Mouse (Mus musculus): ENCODE measurements around the gene Ric8b. TPM values are rescaled to one million over a fixed set of nuclear protein-coding genes. Genes with fewer than 3 reads are reported as not detected.

Gene Ric8b
- total RNA-seq, 2 experiments from 2014 or later: 57.5 to 57.7 TPM

DNA sequence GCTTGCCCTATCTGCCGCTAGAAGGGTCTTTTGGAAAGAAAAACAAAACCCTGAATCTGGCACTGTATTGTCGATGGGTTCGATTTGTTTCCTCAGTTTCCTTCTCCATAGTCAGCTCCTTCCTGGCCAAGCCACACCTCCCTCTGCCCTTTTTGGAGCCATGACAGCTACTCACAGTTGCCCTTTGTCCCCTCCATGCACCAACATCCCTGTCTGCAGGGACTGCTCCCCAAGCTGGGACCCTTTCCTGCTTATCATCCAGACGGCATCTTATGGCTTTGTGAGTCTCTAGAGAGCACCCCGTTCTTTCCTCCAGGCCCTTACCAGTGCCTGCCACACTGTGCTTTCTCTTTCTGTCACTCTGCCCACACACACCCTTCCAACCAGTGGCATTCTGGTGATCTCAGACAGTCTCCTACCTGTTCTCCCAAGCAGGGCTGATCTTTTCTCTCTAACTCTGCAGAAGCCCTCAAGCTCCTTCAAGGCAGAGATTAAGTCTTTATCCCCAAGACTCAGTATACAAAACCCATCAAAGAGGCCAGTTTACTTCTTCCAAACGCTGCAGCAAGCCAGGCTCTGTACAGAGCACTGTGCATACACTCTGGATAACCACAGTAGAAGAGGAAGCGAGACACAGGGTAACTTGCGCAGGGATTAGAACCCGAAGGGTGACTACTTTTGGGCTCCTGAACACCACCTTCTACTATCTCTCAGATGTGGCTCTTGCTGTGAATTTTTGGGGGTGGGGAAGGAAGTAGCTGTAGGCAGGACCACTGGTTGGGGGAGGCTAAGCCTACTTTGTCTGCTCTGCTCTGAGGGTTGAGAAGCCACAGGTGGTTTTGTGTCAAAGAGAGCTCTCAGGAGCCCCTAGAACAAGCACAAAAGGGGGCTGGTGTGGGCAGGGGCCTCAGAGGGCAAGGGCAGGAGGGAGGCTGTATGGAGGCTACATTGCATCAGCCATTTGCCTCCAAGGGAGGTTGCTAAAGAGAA, 20.2 kb upstream of the Ric8b start:
- intact Hi-C loops (cut with DNase I): no loop called here
- H3K4me3 ChIP-seq: no peak overlapping the region
- TF ChIP-seq CTCF (IDR thresholded peaks at IDR 0.05): no peak
- peak overlapping the region; percentile 61 for H3K27ac ChIP-seq
- no peak for DNase-seq (ENCODE audit: extremely low spot score in 1 of 2, low spot score in 2 of 2)

DNA sequence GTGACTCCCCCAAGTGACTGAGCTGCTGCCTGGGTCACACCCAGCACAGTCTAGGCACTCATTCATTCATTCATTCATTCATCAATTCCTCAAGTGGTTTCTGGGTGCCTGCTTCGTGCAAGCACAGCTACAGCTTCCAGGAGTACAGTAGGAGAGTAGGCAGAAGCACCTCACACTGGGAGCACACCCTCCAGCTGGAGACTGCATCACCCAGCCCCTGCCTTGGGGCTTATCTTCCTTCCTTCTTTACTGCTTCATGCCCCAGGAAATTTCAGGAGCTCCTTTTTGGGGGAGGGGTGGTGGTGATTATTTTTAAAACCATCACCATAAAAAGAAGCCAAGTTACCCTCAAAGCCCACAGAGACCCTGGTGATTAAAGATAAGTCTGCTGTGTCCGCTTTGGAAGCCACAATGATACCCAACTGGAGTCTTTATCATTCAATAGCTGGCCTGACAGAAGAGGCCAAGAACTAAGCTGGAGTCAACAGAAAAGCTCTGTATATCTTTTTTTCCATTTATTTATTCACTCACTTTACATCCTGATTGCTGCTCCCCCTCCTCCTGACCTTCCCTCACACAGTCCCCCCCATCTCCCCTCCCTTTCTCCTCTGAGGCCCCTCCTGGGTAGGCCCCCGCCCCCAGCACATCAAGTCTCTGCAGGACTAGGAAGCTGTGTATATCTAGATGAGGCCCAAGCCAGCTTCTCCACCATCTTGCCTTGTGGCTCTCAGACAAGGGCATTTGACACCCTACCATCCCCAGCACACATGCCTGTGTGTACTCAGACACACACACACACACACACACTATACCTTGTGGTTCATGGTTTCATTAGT, 19.1 kb upstream of the Ric8b start:
- DNase-seq (ENCODE audit: extremely low spot score in 1 of 2, low spot score in 2 of 2): no peak
- H3K4me3 ChIP-seq: no peak overlapping the region
- H3K27ac ChIP-seq: no peak overlapping the region
- intact Hi-C loops (cut with DNase I): no loop called here
- no peak for TF ChIP-seq CTCF (IDR thresholded peaks at IDR 0.05)

DNA sequence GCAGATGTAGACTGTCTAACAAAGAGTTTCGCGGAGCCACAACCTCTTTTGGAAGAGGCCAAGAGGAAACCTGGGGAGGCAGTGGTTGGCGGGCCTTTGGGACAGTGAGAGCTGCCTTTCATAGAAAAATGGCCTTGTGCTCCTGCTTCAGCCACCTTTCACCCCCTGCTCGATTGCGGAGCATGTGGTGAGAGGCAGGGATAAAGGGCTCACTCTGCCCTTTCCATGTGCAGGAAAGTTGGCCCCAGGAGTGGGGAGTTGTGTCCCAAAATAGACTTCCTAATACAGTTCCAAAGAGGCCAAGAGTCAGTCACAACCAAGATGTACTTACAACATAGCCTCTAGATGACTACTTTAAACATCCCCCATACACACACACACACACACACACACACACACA, 15.7 kb upstream of the Ric8b start:
- no peak for DNase-seq (ENCODE audit: extremely low spot score in 1 of 2, low spot score in 2 of 2)
- no peak for TF ChIP-seq CTCF (IDR thresholded peaks at IDR 0.05)
- Histone ChIP-seq H3K4me3 (no peak overlapping the region), H3K27ac (no peak overlapping the region)
- intact Hi-C loops (cut with DNase I): loop anchor here (5.0 kb wide), 1 partner anchor 124 kb away; no protein-coding TSS in a partner anchor

DNA sequence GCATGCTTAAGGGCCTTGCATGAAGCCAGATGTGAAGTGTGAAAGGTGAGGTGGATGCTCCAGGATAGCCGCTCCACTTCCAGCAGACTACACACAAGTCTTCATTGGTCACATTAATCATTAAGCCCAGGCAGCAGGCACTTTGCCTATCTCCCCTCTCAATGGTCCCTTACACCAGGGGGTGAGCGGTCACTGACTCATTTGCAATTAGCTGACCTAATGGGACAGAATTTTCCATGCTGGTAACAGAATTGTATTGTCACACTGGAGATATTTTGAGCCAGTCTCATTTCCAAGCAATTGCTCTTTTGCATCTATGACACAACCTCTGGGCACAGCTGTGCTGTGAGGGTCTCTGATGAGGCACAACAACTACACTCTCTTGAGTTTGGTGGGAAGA, 15.2 kb upstream of the Ric8b start:
- Histone ChIP-seq H3K4me3 (no peak overlapping the region), H3K27ac (no peak overlapping the region)
- TF ChIP-seq CTCF (IDR thresholded peaks at IDR 0.05): no peak
- intact Hi-C loops (cut with DNase I): loop anchor here (5.0 kb wide), 1 partner anchor 125 kb away; no protein-coding TSS in a partner anchor
- no peak for DNase-seq (ENCODE audit: extremely low spot score in 1 of 2, low spot score in 2 of 2)

DNA sequence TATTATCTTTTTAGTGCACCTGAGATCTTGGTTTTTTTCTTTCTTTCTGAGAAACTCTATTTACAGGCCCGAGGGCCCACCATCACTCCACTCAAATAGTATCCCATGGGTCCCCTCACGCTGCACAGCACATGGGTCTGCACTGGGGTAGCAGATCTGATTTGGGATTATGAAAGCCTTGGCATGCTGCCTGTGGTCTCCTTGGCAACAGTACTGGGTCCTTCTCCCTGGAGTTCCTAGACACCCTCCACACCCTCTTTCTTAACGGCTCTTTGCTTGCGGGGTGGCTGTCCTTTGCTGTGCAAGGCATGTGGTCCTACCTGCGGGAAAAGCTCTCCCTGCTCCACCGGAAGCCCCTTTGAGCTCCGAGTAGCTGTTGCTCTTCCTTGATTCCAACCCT, 14.1 kb upstream of the Ric8b start:
- intact Hi-C loops (cut with DNase I): loop anchor here (5.0 kb wide), 1 partner anchor 126 kb away; no protein-coding TSS in a partner anchor
- peak overlapping the region; percentile 55 for H3K27ac ChIP-seq

DNA sequence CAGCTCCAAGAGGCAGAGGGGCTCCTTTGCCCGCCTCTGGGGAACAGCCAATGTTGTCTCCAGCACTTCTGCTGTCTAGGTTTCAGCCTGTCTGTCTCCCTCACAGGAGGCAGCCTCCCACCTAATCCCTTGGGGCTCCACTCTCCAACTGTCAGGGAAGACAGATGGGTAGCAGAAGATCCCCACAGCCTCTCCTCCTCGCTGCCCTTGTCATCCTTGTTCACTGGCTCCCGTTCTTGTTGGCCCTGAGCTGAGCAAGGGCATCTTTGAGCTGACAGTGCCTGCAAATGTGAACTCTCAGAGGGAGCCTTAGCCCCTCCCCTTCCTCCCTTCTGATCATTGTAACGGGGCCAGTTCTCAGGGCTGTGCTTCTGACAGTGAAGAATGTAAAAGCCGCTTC, 13.7 kb upstream of the Ric8b start:
- intact Hi-C loops (cut with DNase I): loop anchor here (5.0 kb wide), 1 partner anchor 126 kb away; no protein-coding TSS in a partner anchor
- H3K27ac ChIP-seq: peak overlapping the region; percentile 55
- no peak overlapping the region for H3K4me3 ChIP-seq
- TF ChIP-seq CTCF (IDR thresholded peaks at IDR 0.05): no peak
- no peak for DNase-seq (ENCODE audit: extremely low spot score in 1 of 2, low spot score in 2 of 2)

More for the DNA sequence above, 14.1 kb upstream of the Ric8b start:
- no peak overlapping the region for H3K4me3 ChIP-seq
- DNase-seq (ENCODE audit: extremely low spot score in 1 of 2, low spot score in 2 of 2): peak in 1 of 2 experiments; percentile 33
- no peak for TF ChIP-seq CTCF (IDR thresholded peaks at IDR 0.05)

GRCm38 (mm10) chr10:84906895-84907294, 10.5 kb upstream of the Ric8b start:
- no peak overlapping the region for H3K4me3 ChIP-seq
- peak overlapping the region; percentile 73 for H3K27ac ChIP-seq
- no peak for TF ChIP-seq CTCF (IDR thresholded peaks at IDR 0.05)
- intact Hi-C loops (cut with DNase I): loop anchor here (5.0 kb wide), 1 partner anchor 195 kb away; no protein-coding TSS in a partner anchor
- no peak for DNase-seq (ENCODE audit: extremely low spot score in 1 of 2, low spot score in 2 of 2)

DNA sequence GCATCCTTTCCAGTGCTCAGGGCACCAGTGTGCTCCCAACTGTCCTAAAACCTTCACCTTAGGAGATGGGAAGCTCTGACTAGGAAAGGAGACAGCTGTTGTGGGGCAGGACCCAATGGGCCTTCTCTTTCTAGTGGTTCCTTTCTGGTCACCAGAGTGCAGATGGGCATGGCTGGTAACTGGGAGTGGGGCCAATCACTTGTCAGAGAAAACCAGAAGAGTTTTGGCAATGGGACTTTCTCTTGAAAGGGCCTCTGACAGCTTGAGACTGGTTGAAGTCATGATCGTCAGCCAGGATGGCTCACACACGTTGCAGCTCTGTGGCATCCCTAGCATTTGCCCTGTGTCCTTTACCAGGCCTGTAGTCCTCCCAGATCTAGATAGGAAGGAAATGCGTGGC, 9.4 kb upstream of the Ric8b start:
- Histone ChIP-seq H3K27ac (no peak overlapping the region), H3K4me3 (no peak overlapping the region)
- DNase-seq (ENCODE audit: extremely low spot score in 1 of 2, low spot score in 2 of 2): no peak
- TF ChIP-seq CTCF (IDR thresholded peaks at IDR 0.05): no peak
- intact Hi-C loops (cut with DNase I): loop anchor here (5.0 kb wide), 1 partner anchor 196 kb away; no protein-coding TSS in a partner anchor

GRCm38 (mm10) chr10:84908471-84908870, 8.9 kb upstream of the Ric8b start:
- no peak overlapping the region for H3K4me3 ChIP-seq
- DNase-seq (ENCODE audit: extremely low spot score in 1 of 2, low spot score in 2 of 2): no peak
- TF ChIP-seq CTCF (IDR thresholded peaks at IDR 0.05): no peak
- intact Hi-C loops (cut with DNase I): loop anchor here (5.0 kb wide), 1 partner anchor 196 kb away; no protein-coding TSS in a partner anchor
- peak overlapping the region; percentile 0; the same call in 1 of the 2 replicates for H3K27ac ChIP-seq

DNA sequence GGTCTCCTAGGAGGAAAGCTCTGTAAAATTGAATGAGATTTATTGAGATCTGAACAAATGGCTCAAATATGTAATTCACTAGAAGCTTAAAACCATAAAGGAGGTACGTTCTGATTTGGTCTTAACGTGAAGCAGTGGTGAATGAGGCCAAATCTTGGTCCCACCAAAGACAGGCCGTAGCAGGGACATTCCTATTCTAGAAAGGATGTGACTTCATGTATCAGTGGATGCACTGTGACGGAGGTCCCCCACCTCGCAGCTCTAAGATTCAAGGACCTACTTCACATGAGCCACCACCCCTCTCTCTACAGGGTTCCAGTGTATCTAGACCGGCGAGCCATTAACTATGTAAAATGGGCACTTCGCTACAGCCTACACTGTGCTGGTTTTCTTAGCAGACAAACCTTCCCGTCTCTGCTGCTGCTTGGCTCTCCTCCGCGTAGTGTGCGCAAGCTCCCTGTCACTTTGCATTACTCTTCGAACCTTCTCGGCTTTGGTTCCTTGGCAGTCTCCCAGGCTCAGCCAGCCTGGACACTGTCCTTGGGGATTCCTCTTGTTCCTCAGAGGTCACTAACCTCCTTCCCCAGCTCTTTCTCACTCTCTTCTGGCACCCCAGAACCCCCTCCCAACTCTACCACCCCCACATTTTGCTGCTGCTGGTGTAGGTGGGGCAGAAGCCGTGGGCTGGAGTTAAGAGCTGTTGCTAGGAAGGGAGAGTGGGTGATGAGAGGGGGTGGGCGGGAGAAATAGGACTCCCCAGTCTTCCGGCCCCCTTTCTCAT, 8.2 kb upstream of the Ric8b start:
- DNase-seq (ENCODE audit: extremely low spot score in 1 of 2, low spot score in 2 of 2): peak; percentile 52 to 59
- Histone ChIP-seq H3K27ac (peak overlapping the region; percentile 74), H3K4me3 (no peak overlapping the region)
- intact Hi-C loops (cut with DNase I): loop anchor here (5.0 kb wide), 1 partner anchor 197 kb away; no protein-coding TSS in a partner anchor
- TF ChIP-seq CTCF (IDR thresholded peaks at IDR 0.05): no peak

GRCm38 (mm10) chr10:84910194-84910593, 7.2 kb upstream of the Ric8b start:
- peak overlapping the region; percentile 74; the same call in 1 of the 2 replicates for H3K27ac ChIP-seq
- DNase-seq (ENCODE audit: extremely low spot score in 1 of 2, low spot score in 2 of 2): no peak
- no peak overlapping the region for H3K4me3 ChIP-seq
- TF ChIP-seq CTCF (IDR thresholded peaks at IDR 0.05): no peak
- intact Hi-C loops (cut with DNase I): no loop called here
